Mouse (Mus musculus) heart, embryonic 12.5 days (tissue): ENCODE measurements around the gene Gzmm. TPM values are rescaled to one million over a fixed set of nuclear protein-coding genes. Genes with fewer than 3 reads are reported as not detected.

Experiments
- polyA plus RNA-seq: library from polyadenylated mRNA; unstranded; fragments of >200 nt; fragmentation: Nextera tagmentation; extraction: Ambion mirVana; gene quantifications from 2 replicates; pipeline ENCODE4 v1.2.1, GENCODE M21; 2016

Gzmm gene
- polyA plus RNA-seq, 1 experiment from 2014 or later, result 0.78 TPM

Other genes starting within 250 kb of the Gzmm start
- gene Vmn2r83, start 220.3 kb upstream of the Gzmm start, polyA plus RNA-seq, result not detected in 2 replicates
- 12.0 and 12.3 TPM in 2 replicates for gene Plpp2, start 155.2 kb upstream of the Gzmm start, polyA plus RNA-seq
- 38.2 and 38.7 TPM in 2 replicates for gene Mier2, start 133.8 kb upstream of the Gzmm start, polyA plus RNA-seq
- not detected in 2 replicates for gene Theg, start 101.7 kb upstream of the Gzmm start, polyA plus RNA-seq
- not detected in 2 replicates for gene C2cd4c, start 75.0 kb upstream of the Gzmm start, polyA plus RNA-seq
- 2.7 and 3.0 TPM in 2 replicates for gene Shc2, start 51.1 kb upstream of the Gzmm start, polyA plus RNA-seq
- not detected in 2 replicates for gene Odf3l2, start 43.3 kb upstream of the Gzmm start, polyA plus RNA-seq
- gene Madcam1, start 24.5 kb upstream of the Gzmm start, polyA plus RNA-seq, result 0.23 and 1.0 TPM in 2 replicates
- gene Tpgs1, start 19.7 kb upstream of the Gzmm start, polyA plus RNA-seq, result 41.9 and 46.0 TPM in 2 replicates
- gene Cdc34, start 6.8 kb upstream of the Gzmm start, polyA plus RNA-seq, result 151 and 152 TPM in 2 replicates
- gene Bsg, start 15.5 kb downstream of the Gzmm start, polyA plus RNA-seq, result 1,289 and 1,310 TPM in 2 replicates
- gene Hcn2, start 27.6 kb downstream of the Gzmm start, polyA plus RNA-seq, result not detected in 2 replicates
- 35.4 and 35.9 TPM in 2 replicates for gene Polrmt, start 57.6 kb downstream of the Gzmm start, polyA plus RNA-seq
- 0.22 and 0.38 TPM in 2 replicates for gene Fgf22, start 66.1 kb downstream of the Gzmm start, polyA plus RNA-seq
- 78.7 and 78.9 TPM in 2 replicates for gene Rnf126, start 77.9 kb downstream of the Gzmm start, polyA plus RNA-seq
- gene Fstl3, start 88.3 kb downstream of the Gzmm start, polyA plus RNA-seq, result 21.1 and 21.9 TPM in 2 replicates
- gene Prss57, start 101.9 kb downstream of the Gzmm start, polyA plus RNA-seq, result 0.24 TPM in 1 of 2 replicates, not detected in the other
- 72.4 and 80.8 TPM in 2 replicates for gene Palm, start 104.6 kb downstream of the Gzmm start, polyA plus RNA-seq
- 0.40 and 0.60 TPM in 2 replicates for gene Misp, start 132.0 kb downstream of the Gzmm start, polyA plus RNA-seq
- 139 and 142 TPM in 2 replicates for gene Ptbp1, start 165.4 kb downstream of the Gzmm start, polyA plus RNA-seq
- gene Prtn3, start 185.5 kb downstream of the Gzmm start, polyA plus RNA-seq, result 1.8 and 2.0 TPM in 2 replicates
- gene Plppr3, start 185.6 kb downstream of the Gzmm start, polyA plus RNA-seq, result 14.2 and 15.5 TPM in 2 replicates
- 0.47 TPM in 1 of 2 replicates, not detected in the other for gene Elane, start 197.2 kb downstream of the Gzmm start, polyA plus RNA-seq
- not detected in 2 replicates for gene Cfd, start 201.8 kb downstream of the Gzmm start, polyA plus RNA-seq
- gene Med16, start 219.9 kb downstream of the Gzmm start, polyA plus RNA-seq, result 48.3 and 50.1 TPM in 2 replicates
- 16.8 and 19.3 TPM in 2 replicates for gene Gm26602, start 221.8 kb downstream of the Gzmm start, polyA plus RNA-seq
- gene Kiss1r, start 228.0 kb downstream of the Gzmm start, polyA plus RNA-seq, result 0.45 and 0.55 TPM in 2 replicates
- gene R3hdm4, start 232.2 kb downstream of the Gzmm start, polyA plus RNA-seq, result 92.8 and 97.3 TPM in 2 replicates
- gene Arid3a, start 238.0 kb downstream of the Gzmm start, polyA plus RNA-seq, result 6.3 and 8.3 TPM in 2 replicates